Mouse (Mus musculus) lung, postnatal 0 days (tissue): ENCODE results near the gene Slc17a4.

ENCODE experiments used
- CTCF ChIP-seq: IDR thresholded peaks from 2 replicates; pipeline ENCODE4 v1.5.1; 2016; ENCODE audit warnings: antibody characterized with exemption, mild to moderate bottlenecking
- EP300 ChIP-seq: IDR thresholded peaks from 2 replicates; pipeline ENCODE4 v1.6.1; 2016; ENCODE audit warnings: antibody characterized with exemption, mild to moderate bottlenecking, control low read depth

- TF ChIP-seq EP300: no peak
- no peak for TF ChIP-seq CTCF
These were observed 2.9 kb upstream of the Slc17a4 start for GRCm38 (mm10) chr13:23917674-23918073.
